Mouse (Mus musculus) CH12.LX (cell line): ENCODE results near the gene Spdya. TPM values are rescaled to one million over a fixed set of nuclear protein-coding genes. Genes with fewer than 3 reads are reported as not detected.
"Not testable (repeated sequence)": the region's sequence is repeated elsewhere in the genome, so short reads cannot be mapped to it uniquely, and the experiment has no call there.

ENCODE experiments used
- DNase-seq: peaks from one replicate; pipeline ENCODE4 v3.0.0-alpha.2; 2013; ENCODE audit errors: extremely low read depth
- H3K27ac ChIP-seq: 2 replicates; pipeline ENCODE4 v1.5.1; 2012; ENCODE audit warnings: low read depth, mild to moderate bottlenecking, control low read depth, moderate library complexity; ENCODE audit not compliant: insufficient read depth
- H3K27me3 ChIP-seq: replicated peaks from 2 replicates; pipeline ENCODE3; 2012; ENCODE audit warnings: inconsistent platforms
- H3K36me3 ChIP-seq, 2 experiments: replicated peaks in 1 of 2; 2 replicates each; pipeline versions ENCODE3 to v1.6.1; 2012; ENCODE audit warnings: inconsistent platforms in 1 of 2, low read length in 1 of 2, mild to moderate bottlenecking in 1 of 2, mixed read lengths in 1 of 2, moderate library complexity in 1 of 2; ENCODE audit not compliant: control insufficient read depth in 1 of 2, insufficient read depth in 1 of 2
- H3K4me1 ChIP-seq, 2 experiments: 2 replicates each; pipeline ENCODE4 v1.6.1; 2012; ENCODE audit warnings: inconsistent platforms in 1 of 2, moderate library complexity in 1 of 2; ENCODE audit not compliant: insufficient read depth in 2 of 2, control insufficient read depth in 1 of 2
- H3K4me2 ChIP-seq: 2 replicates; pipeline ENCODE4 v1.6.1; 2012; ENCODE audit warnings: low read depth, mild to moderate bottlenecking, control low read depth; ENCODE audit not compliant: poor library complexity, insufficient read depth, severe bottlenecking
- H3K4me3 ChIP-seq, 3 experiments: fragments of 150-350 bp in 1 of 3; sonication (generic) in 1 of 3; replicated peaks in 1 of 3; 2 replicates each; pipeline versions ENCODE3 to v1.5.1; 2011 to 2012; ENCODE audit warnings: low read depth in 2 of 3, low read length in 2 of 3, mild to moderate bottlenecking in 2 of 3, moderate library complexity in 2 of 3, control low read depth in 1 of 3, improper control_type of control experiment in 1 of 3, inconsistent platforms in 1 of 3, mixed read lengths in 1 of 3; ENCODE audit not compliant: poor library complexity in 1 of 3
- H3K79me2 ChIP-seq: replicated peaks from 2 replicates; pipeline ENCODE4 v1.6.1; 2012; ENCODE audit warnings: mild to moderate bottlenecking, moderate library complexity; ENCODE audit not compliant: control insufficient read depth, poor library complexity, insufficient read depth, severe bottlenecking; ENCODE audit errors: extremely low read depth
- H3K9ac ChIP-seq: 2 replicates; pipeline ENCODE4 v1.6.1; 2012; ENCODE audit warnings: low read depth, mild to moderate bottlenecking, control low read depth, moderate library complexity; ENCODE audit not compliant: insufficient read depth
- H3K9me3 ChIP-seq: replicated peaks from 2 replicates; pipeline ENCODE3; 2012; ENCODE audit warnings: low read length, inconsistent platforms, mixed read lengths
- CHD1 ChIP-seq: IDR thresholded peaks from 2 replicates; pipeline ENCODE4 v1.6.1; 2012; ENCODE audit warnings: low read depth, low read length, improper control_type of control experiment, inconsistent platforms
- ELF1 ChIP-seq: IDR thresholded peaks from 2 replicates; pipeline ENCODE4 v1.6.1; 2014; ENCODE audit warnings: low read depth, mild to moderate bottlenecking, inconsistent platforms, low read length, improper control_type of control experiment
- ETS1 ChIP-seq: conservative IDR thresholded peaks from 2 replicates; pipeline ENCODE4 v1.6.1; 2012; ENCODE audit warnings: low read depth, mild to moderate bottlenecking, inconsistent platforms, low read length, improper control_type of control experiment, moderate library complexity
- JUN ChIP-seq: IDR thresholded peaks from 2 replicates; pipeline ENCODE4 v1.6.1; 2011; ENCODE audit warnings: low read depth, mild to moderate bottlenecking, low read length, improper control_type of control experiment, moderate library complexity; ENCODE audit not compliant: insufficient read depth
- NRF1 ChIP-seq: IDR thresholded peaks from 2 replicates; pipeline ENCODE4 v1.6.1; 2014; ENCODE audit warnings: low read depth, mild to moderate bottlenecking, inconsistent platforms, low read length, improper control_type of control experiment, moderate library complexity
- RCOR1 ChIP-seq: conservative IDR thresholded peaks from 2 replicates; pipeline ENCODE4 v1.6.1; 2012; ENCODE audit warnings: low read depth, mild to moderate bottlenecking, inconsistent platforms, low read length, improper control_type of control experiment
- TCF12 ChIP-seq: IDR thresholded peaks from 2 replicates; pipeline ENCODE4 v1.6.1; 2014; ENCODE audit warnings: low read depth, mild to moderate bottlenecking, inconsistent platforms, low read length, improper control_type of control experiment
- USF2 ChIP-seq: conservative IDR thresholded peaks from 2 replicates; pipeline ENCODE4 v1.6.1; 2011; ENCODE audit warnings: low read depth, low read length, improper control_type of control experiment
- dilution Hi-C: fragments of 300-500 bp; cut with MboI; formaldehyde crosslinking; loops from 2 replicates; pipeline ENCODE4 v1.14.3; 2020; ENCODE audit warnings: low sequenced_read_pairs; ENCODE audit not compliant: extremely low pct_unique_long_range_greater_than_20kb, extremely low pct_ligation_motif_present
- in situ Hi-C: fragments of 300-500 bp; cut with MboI; formaldehyde crosslinking; loops from 3 replicates; pipeline ENCODE4 v1.14.3; 2019; ENCODE audit warnings: low sequenced_read_pairs, low pct_ligation_motif_present, low pct_unique_long_range_greater_than_20kb, mixed read lengths
- polyA plus RNA-seq: library from polyadenylated mRNA; unstranded; fragments of >175 nt; gene quantifications from 2 replicates; pipeline ENCODE4 v1.2.1, GENCODE M21; 2012; ENCODE audit warnings: low read depth; ENCODE audit not compliant: insufficient read length
- total RNA-seq, 2 experiments: library from RNA; depleted of rRNA; stranded (reverse); fragments of 300-350 nt in 1 of 2; fragments of >200 nt in 1 of 2; gene quantifications; 2 replicates each; pipeline ENCODE4 v1.2.3; 2012 to 2014

The Spdya gene
- total and polyA plus RNA-seq, 3 experiments = 0.04 to 0.80 TPM; not detected in 1

- Histone ChIP-seq H3K27ac (no peak overlapping the region), H3K4me1 (no peaks in the 10 kb centered on the region)
- TF ChIP-seq ELF1 = no peak
- TF ChIP-seq ETS1 = no peak
- no peak for TF ChIP-seq JUN
- TF ChIP-seq, all 38 proteins: peak for 0
- peaks cover 52% of the 10 kb centered on the region for H3K79me2 ChIP-seq
- DNase-seq = no peak
- H3K9me3 ChIP-seq = no peaks in the 10 kb centered on the region
- no peak overlapping the region for H3K4me2 ChIP-seq
- in situ Hi-C loops = no loop called here
- peaks cover 77 to 96% of the 10 kb centered on the region in 2 experiments for H3K36me3 ChIP-seq
- H3K9ac ChIP-seq = no peak overlapping the region
- dilution Hi-C loops = no loop called here
- H3K4me3 ChIP-seq = no peak overlapping the region
- no peaks in the 10 kb centered on the region for H3K27me3 ChIP-seq
These were observed 84.9 kb downstream of the Spdya start for GRCm38 (mm10) chr17:71636786-71637185.

GRCm38 (mm10) chr17:71637750-71638265 lies 85.9 kb downstream of the Spdya start:
- Histone ChIP-seq H3K36me3 (peaks cover 78 to 98% of the 10 kb centered on the region in 2 experiments), H3K27me3 (no peaks in the 10 kb centered on the region), H3K9ac (no peak overlapping the region), H3K9me3 (no peaks in the 10 kb centered on the region), H3K4me1 (no peaks in the 10 kb centered on the region), H3K27ac (no peak overlapping the region), H3K4me3 (no peak overlapping the region), H3K4me2 (no peak overlapping the region), H3K79me2 (peaks cover 52% of the 10 kb centered on the region)
- dilution Hi-C loops (no loop called here), in situ Hi-C loops (no loop called here)
- no peak for DNase-seq
- TF ChIP-seq USF2 (no peak), CHD1 (no peak), RCOR1 (no peak), ELF1 (no peak), NRF1 (no peak), TCF12 (no peak)

GRCm38 (mm10) chr17:71639056-71639455 lies 87.2 kb downstream of the Spdya start:
- H3K4me1 ChIP-seq, DNase-seq, H3K9me3 ChIP-seq, in situ Hi-C loops, dilution Hi-C loops, H3K4me3 ChIP-seq, H3K27me3 ChIP-seq, H3K4me2 ChIP-seq, H3K27ac ChIP-seq, H3K9ac ChIP-seq: not testable (repeated sequence)
- Histone ChIP-seq H3K36me3 (peaks cover 72 to 96% of the 10 kb centered on the region in 2 experiments), H3K79me2 (peaks cover 47% of the 10 kb centered on the region)

Other genes with a start within 250 kb of the Spdya start
- 0.08 and 0.38 TPM in 2 replicates for gene Emilin2, start 240.1 kb upstream of the Spdya start, total RNA-seq (2012; rRNA removed)
- gene Emilin2, start 240.1 kb upstream of the Spdya start, total RNA-seq (2014; rRNA removed) = 0.50 TPM in 1 of 2 replicates, not detected in the other
- 0.34 TPM in 1 of 2 replicates, not detected in the other for gene Emilin2, start 240.1 kb upstream of the Spdya start, polyA plus RNA-seq
- 1.1 and 1.5 TPM in 2 replicates for gene Gm4707, start 92.1 kb upstream of the Spdya start, total RNA-seq (2012; rRNA removed)
- gene Gm4707, start 92.1 kb upstream of the Spdya start, total RNA-seq (2014; rRNA removed) = 0.16 and 1.5 TPM in 2 replicates
- gene Gm4707, start 92.1 kb upstream of the Spdya start, polyA plus RNA-seq = 0.33 and 1.1 TPM in 2 replicates
- gene Smchd1, start 76.7 kb upstream of the Spdya start, total RNA-seq (2012; rRNA removed) = 44.4 and 50.9 TPM in 2 replicates
- gene Smchd1, start 76.7 kb upstream of the Spdya start, total RNA-seq (2014; rRNA removed) = 73.9 and 87.8 TPM in 2 replicates
- gene Smchd1, start 76.7 kb upstream of the Spdya start, polyA plus RNA-seq = 53.3 and 59.4 TPM in 2 replicates
- 24.4 and 26.7 TPM in 2 replicates for gene Ndc80, start 25.2 kb upstream of the Spdya start, total RNA-seq (2012; rRNA removed)
- 44.5 and 55.6 TPM in 2 replicates for gene Ndc80, start 25.2 kb upstream of the Spdya start, total RNA-seq (2014; rRNA removed)
- 41.8 and 49.6 TPM in 2 replicates for gene Ndc80, start 25.2 kb upstream of the Spdya start, polyA plus RNA-seq
- gene Wdr43, start 63.8 kb downstream of the Spdya start, total RNA-seq (2012; rRNA removed) = 157 and 189 TPM in 2 replicates
- gene Wdr43, start 63.8 kb downstream of the Spdya start, total RNA-seq (2014; rRNA removed) = 252 and 309 TPM in 2 replicates
- gene Wdr43, start 63.8 kb downstream of the Spdya start, polyA plus RNA-seq = 355 and 422 TPM in 2 replicates
- gene Togaram2, start 121.2 kb downstream of the Spdya start, total RNA-seq (2012; rRNA removed) = 0.71 and 0.76 TPM in 2 replicates
- gene Togaram2, start 121.2 kb downstream of the Spdya start, total RNA-seq (2014; rRNA removed) = 2.6 and 3.2 TPM in 2 replicates
- 17.6 and 19.6 TPM in 2 replicates for gene Togaram2, start 121.2 kb downstream of the Spdya start, polyA plus RNA-seq
- not detected in 2 replicates for gene Pcare, start 200.8 kb downstream of the Spdya start, total RNA-seq (2012; rRNA removed)
- gene Pcare, start 200.8 kb downstream of the Spdya start, total RNA-seq (2014; rRNA removed) = not detected in 2 replicates
- gene Pcare, start 200.8 kb downstream of the Spdya start, polyA plus RNA-seq = not detected in 2 replicates
- gene Clip4, start 216.4 kb downstream of the Spdya start, total RNA-seq (2012; rRNA removed) = not detected in 2 replicates
- 0.22 TPM in 1 of 2 replicates, not detected in the other for gene Clip4, start 216.4 kb downstream of the Spdya start, total RNA-seq (2014; rRNA removed)
- 0.23 and 0.86 TPM in 2 replicates for gene Clip4, start 216.4 kb downstream of the Spdya start, polyA plus RNA-seq